Mouse (Mus musculus): ENCODE measurements around the gene Atp6v1a.
A peak's percentile ranks its signal among the peaks of the same experiment; 100 is the strongest.

Gene Atp6v1a

DNA sequence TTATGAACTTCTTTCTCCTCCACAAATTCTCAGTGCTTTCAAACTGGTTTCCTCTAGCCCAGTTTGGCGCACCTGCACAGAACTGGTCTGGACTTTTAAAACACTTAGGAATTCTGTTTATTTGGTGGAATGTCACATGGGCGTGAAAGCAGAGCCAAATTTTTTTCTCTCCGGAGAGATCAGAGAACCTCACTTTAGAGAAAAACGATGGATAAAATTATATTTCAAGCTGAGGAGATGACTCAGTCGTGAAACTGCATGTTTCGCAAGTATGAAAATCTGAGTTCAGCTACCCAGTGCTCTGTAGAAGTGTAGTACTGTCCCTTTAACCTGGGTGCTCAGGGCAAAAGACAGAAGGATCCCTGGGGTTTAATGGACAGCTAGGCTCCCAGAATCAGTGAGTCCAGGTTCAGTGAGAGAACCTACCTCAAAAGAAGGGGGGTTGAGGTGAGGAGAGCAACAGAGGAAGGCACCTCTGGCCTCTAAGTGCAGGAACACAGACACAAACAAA is 2.9 kb downstream of the Atp6v1a start:
- peak; percentile 39 for DNase-seq

GRCm38 (mm10) chr16:44133187-44133586 is 6.3 kb downstream of the Atp6v1a start:
- DNase-seq = no peak

DNA sequence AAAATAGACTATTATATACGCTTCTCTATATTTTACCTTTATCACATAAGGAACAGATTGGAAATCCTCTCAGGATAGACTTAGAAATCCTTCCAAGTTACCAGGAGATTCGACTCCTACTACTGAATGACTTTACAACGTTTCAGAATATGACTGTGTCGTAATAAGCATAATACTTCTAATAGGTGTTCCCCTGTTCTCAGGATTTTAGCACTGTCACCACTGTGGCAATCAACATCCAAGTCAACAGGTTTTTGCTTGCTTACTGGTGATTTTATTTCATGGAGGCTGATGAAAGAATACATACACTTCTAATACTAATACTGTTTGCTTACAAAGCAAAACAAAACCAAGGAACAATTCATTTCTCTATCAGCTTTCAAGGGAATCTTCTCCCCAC is 7.2 kb downstream of the Atp6v1a start:
- DNase-seq = no peak

GRCm38 (mm10) chr16:44126437-44126836 is 13.1 kb downstream of the Atp6v1a start:
- DNase-seq = no peak

GRCm38 (mm10) chr16:44125436-44125835 is 14.1 kb downstream of the Atp6v1a start:
- DNase-seq = no peak

- DNase-seq = no peak
Measured at GRCm38 (mm10) chr16:44124713-44125112, 14.8 kb downstream of the Atp6v1a start.

DNA sequence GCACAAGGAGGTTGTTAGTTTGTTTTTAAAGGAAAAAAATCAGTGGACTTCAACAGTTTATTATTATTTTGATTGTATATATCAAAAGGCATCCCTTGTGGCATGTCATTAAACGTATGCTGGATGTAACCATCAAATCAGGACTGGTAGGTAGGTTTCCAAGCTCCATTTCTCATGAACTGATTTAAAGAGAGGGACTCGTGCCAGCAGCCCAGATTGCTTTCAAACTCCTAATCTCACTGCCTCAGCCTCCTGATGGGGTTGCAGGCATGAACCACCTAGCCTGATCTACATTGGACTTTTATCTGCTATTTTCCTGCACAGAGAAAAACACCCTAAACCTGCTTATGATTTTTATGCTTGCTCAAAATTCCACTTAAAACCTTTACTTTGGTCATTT is 15.7 kb downstream of the Atp6v1a start:
- no peak for DNase-seq

GRCm38 (mm10) chr16:44122982-44123725 is 16.4 kb downstream of the Atp6v1a start:
- no peak for DNase-seq

DNA sequence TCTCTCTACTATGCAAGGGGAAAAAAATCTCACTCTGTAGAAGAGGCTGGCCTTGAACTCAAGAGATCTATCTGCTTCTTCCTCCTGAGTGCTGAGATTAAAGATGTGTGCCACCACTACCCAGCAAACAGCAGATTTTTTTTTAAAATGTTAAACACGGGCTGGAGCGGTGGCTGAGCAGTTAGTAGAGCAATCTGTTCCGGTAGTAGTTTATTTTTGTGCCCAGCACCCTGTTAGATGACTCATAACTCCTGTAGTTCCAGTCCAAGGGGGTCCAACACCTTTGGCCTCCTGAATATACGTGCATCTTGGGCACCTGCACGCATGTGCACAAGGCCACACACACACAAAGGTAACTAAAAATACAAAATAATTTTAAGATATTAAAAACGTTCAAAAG is 16.9 kb downstream of the Atp6v1a start:
- DNase-seq = no peak

DNA sequence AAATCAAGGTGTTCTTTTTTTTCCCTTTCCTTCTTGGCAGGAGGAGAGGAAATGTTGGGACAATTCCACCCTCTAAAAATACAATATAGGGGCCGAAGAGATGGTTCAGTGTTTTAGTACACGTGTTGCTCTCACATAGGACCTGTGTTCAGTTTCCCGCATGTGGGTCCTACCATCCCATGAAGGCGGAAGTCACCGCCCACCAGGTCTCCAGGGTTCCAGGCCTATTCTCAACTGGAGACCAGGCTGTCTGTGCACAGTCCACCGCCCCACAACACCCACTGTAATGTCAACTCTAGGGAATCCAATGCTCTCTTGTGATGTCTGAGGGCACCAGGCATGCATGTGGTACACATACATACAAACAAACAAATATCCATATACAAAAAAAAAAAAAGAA is 17.4 kb downstream of the Atp6v1a start:
- no peak for DNase-seq

DNA sequence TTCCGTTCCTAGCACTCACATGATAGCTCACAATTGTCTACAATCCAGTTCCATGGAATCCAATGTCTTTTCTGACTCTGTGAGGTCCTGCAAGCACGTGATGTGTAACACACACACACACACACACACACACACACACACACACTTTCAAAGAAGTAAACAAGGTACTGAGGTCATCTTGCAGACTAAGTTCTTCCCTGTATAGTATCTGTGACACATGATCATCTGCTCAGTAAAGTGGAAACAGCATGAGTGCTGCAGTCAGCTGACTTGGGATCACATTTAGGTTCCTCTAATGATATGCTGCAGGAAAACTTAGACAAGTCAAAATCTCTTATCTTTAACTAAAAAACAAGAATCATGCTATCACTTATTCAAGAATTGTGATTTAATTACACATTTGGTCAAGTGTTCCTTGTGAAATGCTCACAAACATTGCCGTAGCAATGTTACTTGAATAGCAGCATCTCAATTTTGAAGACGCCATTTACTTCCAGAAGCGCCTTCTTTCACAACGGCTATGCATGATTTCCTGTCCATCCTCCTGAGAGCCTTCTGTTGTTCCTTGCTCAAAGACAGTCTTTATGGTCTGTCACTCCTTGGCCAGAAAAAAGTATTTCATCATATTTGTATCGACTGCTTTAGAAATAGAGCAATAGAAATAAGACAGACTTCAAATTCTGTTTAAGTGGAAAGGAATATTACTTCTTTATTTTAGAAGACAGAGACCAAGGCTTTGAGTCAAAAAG is 19.6 kb downstream of the Atp6v1a start:
- no peak for DNase-seq

DNA sequence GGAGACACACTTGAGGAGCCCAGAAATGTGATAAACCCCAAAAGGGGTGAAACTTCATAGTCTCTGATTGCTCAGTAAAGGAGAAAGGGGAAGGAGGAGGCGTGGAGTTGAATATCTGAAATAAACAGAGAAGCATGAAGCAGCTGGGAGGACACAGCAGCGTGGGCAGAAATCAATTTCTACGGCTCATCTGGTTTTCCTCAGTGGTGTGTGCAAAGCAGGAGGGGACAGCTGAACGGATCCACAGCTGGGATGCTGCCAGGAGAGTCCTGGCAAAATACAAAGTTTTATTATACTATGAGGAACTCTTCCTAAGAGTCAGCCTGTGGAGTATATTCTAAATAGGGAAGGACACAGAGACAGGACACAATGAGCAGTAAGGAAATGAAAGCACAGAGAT is 30.5 kb downstream of the Atp6v1a start:
- DNase-seq = no peak

DNA sequence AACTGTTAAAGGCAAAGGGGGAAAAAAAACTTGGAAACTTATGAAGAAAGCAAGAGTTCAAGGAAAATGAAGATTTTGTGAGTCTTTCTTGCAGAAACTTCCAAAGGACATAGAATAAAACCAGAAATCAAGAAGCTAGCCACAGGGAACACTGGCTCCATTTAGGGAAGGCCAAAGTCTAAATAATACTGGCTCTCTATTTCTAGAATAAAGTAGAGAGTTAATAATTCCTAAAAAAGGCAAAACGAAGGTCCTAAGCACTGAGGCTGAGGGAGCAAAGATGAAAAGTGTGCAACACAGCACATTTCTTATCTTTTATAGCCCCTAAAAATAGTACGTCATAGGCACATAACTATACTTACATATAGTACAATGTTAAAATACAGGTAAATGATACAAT is 34.3 kb downstream of the Atp6v1a start:
- no peak for DNase-seq

DNA sequence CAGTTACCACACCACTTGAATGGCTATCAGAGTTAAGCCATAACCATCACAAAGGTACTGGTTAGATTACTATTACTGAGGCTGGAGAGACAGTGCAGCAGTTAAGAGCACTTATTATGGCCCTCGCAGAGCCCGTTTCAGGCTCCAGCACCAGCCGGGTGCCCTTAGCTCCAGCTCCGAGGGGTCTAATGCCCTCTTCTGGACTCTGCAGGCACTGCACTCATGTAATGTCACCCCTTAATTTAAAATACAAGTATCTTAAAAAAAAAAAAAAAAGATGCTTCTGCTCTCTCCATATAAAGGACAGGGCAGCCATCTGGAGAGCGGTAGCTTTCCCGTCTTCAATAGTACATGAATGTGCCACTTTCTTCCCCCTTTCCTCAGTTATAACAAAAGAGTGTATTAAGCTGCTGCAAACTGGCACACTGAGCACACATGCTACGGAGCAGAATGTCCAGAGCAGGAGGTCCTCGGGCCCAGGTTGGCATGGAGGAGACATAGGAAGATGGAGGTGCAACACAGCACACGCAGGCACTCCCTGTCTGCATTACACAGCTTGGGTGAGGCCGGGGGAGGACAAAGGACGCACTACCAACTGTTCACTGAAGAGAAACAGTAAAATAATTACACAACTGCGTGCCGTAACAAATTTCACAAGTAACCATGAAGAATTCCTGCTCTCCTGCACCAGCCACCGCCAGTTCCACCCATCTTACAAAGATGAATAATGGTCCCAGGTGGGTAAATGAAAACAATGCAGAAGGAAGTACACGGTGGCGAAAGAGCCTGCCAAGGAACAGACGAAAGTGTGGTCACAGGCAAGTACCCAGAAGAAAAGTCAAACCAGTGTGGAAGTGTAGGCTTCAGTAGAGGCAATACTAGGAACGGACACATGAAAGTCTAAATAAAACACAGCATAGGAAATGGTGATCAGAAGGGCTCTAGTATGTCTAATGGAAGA is 35.4 kb downstream of the Atp6v1a start:
- no peak for DNase-seq

DNA sequence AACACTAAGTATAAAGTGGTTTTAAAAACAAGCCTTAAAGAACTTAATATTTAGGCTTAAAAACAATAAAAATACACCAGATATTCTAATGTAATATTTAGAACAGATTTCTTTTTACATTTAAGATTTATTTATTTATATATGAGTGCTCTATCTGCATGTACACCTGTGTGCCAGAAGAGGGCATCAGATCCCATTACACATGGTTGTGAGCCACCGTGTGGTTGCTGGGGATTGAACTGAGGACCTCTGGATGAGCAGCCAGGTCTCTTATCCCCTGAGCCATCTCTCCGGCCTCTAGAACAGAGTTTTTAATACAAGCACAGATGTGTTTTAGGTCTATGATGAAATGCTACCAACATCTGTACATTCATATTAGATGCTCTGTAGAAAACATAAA is 36.6 kb downstream of the Atp6v1a start:
- no peak for DNase-seq

GRCm38 (mm10) chr16:44101181-44101710 is 38.3 kb downstream of the Atp6v1a start:
- DNase-seq = no peak

- peak; percentile 23 for DNase-seq
Measured at GRCm38 (mm10) chr16:44099377-44099776, 40.1 kb downstream of the Atp6v1a start.

DNA sequence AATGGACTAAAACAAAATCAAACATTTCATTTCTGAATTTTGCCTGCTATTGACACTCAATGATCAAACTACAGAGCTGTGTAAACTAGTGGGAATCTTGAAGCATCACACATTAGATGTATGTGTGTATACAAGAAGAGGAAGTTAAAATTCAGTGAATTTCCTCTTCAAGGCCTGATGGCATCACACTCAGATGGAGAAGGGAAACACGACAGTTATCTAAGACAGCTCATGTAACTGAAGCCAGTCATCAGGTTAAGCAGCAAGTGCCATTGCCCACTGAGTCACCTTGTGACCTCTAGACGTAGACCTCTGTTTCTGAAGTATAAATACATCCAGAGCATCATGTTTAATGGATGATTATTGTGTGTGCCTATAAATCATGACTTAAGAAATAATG is 51.9 kb downstream of the Atp6v1a start:
- DNase-seq = no peak

DNA sequence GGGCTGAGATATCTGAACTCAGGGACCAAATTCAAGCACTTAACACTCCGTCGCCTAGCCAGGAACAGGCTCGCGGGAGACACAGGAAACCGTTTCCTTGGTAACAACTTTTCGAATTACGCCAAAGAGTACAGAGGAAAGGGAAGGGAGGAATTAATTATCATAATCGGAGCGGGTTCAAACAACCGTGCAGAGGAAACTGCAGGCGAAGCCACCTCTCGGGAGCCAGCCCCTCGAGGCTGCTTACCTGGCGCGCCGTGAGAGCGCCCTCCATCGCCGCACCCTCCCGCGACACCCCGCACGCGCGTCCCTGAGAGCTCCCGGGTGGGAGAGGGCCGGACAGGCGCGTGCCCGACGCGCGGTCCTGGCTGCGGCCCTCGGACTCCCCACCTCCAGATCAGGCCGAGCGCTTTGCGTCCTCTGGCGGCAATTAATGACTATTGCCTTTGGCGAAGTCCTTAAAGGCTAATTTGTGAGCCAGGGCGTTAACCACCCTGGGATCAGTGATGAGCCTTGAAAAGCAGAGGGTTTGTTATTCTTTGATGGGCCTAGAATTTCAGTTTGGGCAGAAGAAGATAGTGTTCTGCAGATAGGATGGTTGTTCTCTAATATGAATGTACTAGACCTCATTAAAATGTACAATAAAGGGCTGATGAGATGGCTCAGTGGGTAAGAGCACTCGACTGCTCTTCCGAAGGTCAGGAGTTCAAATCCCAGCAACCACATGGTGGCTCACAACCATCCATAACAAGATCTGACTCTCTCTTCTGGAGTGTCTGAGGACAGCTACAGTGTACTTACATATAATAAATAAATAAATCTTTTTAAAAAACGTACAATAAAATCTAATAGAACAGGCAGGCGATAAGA is 76.2 kb downstream of the Atp6v1a start, which contains the start of gene Gramd1c:
TSS of gene Gramd1c (minus strand) at position 321 of the 870 bp plus-strand sequence.
- peak; percentile 68 for DNase-seq

GRCm38 (mm10) chr16:44061341-44061740 is 78.2 kb downstream of the Atp6v1a start:
- DNase-seq = no peak

- DNase-seq = no peak
Measured at GRCm38 (mm10) chr16:44060604-44061286, 78.8 kb downstream of the Atp6v1a start.

Measured in kidney, adult 18-20 months (tissue).